Mouse (Mus musculus) stomach, embryonic 16.5 days (tissue): ENCODE data around the gene Rassf3. TPM values are rescaled to one million over a fixed set of nuclear protein-coding genes. Genes with fewer than 3 reads are reported as not detected.

Source experiments
- ATAC-seq: fragments of 200-750 bp; cut with Nextera tagmentation; 2 replicates; pipeline ENCODE4 v1.8.0; 2017; ENCODE audit warnings: moderate number of reproducible peaks, moderate TSS enrichment; ENCODE audit not compliant: insufficient read depth, low FRiP score
- H3K27ac ChIP-seq: fragments of 300-500 bp; sonication (generic); 2 replicates; pipeline ENCODE4 v1.5.1; 2014; ENCODE audit warnings: low read length
- H3K27me3 ChIP-seq: fragments of 300-500 bp; sonication (generic); 2 replicates; pipeline ENCODE4 v1.6.1; 2014; ENCODE audit warnings: low read length, control low read depth, mixed read lengths; ENCODE audit not compliant: control insufficient read depth, insufficient read depth
- H3K36me3 ChIP-seq: fragments of 300-500 bp; sonication (generic); 2 replicates; pipeline ENCODE4 v1.6.1; 2014; ENCODE audit warnings: low read length; ENCODE audit not compliant: control insufficient read depth, insufficient read depth
- H3K4me1 ChIP-seq: fragments of 300-500 bp; sonication (generic); 2 replicates; pipeline ENCODE4 v1.6.1; 2014; ENCODE audit warnings: low read length, control low read depth, mixed read lengths; ENCODE audit not compliant: control insufficient read depth, insufficient read depth
- H3K4me2 ChIP-seq: fragments of 300-500 bp; sonication (generic); 2 replicates; pipeline ENCODE4 v1.6.1; 2014; ENCODE audit warnings: low read depth, low read length, mixed read lengths
- H3K4me3 ChIP-seq: fragments of 300-500 bp; sonication (generic); replicated peaks from 2 replicates; pipeline ENCODE4 v1.5.1; 2014; ENCODE audit warnings: mild to moderate bottlenecking, low read length
- H3K9ac ChIP-seq: fragments of 300-500 bp; sonication (generic); 2 replicates; pipeline ENCODE4 v1.6.1; 2014; ENCODE audit warnings: low read length
- H3K9me3 ChIP-seq: fragments of 300-500 bp; sonication (generic); replicated peaks from 2 replicates; pipeline ENCODE4 v1.6.1; 2016; ENCODE audit warnings: low read length, control low read depth; ENCODE audit not compliant: control insufficient read depth
- WGBS: fragments of 180-500 bp; shearing (Covaris S2); extraction: QIAGEN DNeasy Blood & Tissue Kit; methylation state at CpG from one replicate; pipeline ENCODE4 v1.1.7; 2014; 5-methylcytosine and 5-hydroxymethylcytosine counted together
- polyA plus RNA-seq: library from polyadenylated mRNA; unstranded; fragments of >200 nt; fragmentation: Nextera tagmentation; extraction: Ambion mirVana; gene quantifications from 2 replicates; pipeline ENCODE4 v1.2.1, GENCODE M21; 2015

Rassf3 gene
- polyA plus RNA-seq, 1 experiment from 2014 or later: 22.0 TPM

DNA sequence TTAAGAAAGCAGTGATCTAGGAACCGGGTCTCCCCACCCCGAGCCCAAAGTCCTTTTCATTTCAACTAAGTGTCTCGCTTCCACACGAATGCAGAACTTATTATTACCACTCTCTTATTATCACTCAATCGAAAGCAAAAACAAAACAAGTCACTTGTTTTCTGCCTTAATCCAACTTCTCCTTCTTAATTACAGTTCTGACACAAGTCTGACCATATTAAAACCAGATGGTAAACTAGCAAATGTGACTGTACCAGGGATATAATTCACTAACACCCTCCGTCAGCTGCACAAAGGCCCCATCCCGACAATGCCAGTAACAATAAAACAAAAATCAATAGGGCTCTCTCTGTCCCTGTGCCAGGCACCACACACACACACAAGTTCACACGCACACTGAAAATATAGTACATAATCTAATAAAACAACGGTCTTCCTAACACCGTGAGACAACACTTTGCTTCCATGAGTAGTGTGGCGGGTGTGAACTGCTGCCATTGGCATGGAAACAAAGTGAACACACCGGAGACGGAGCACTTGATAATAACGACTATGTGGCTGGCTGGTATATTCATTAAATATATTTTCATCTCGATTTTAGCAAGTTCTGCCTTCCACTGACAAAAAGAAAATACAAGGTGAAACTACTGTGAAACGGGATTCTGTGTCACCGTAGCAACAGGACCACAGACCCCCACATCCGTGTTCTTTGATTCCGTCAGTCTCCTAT is 16.9 kb downstream of the Rassf3 start:
- Histone ChIP-seq H3K9ac (no peak overlapping the region), H3K4me2 (no peak overlapping the region), H3K4me1 (peaks cover 35% of the 10 kb centered on the region), H3K36me3 (no peaks in the 10 kb centered on the region; the same call in 1 of the 2 replicates), H3K9me3 (no peaks in the 10 kb centered on the region), H3K27ac (no peak overlapping the region), H3K27me3 (no peaks in the 10 kb centered on the region), H3K4me3 (no peak overlapping the region)
- 74% methylated on average over 19 of the region's 19 CpGs for WGBS
- ATAC-seq: no peak

DNA sequence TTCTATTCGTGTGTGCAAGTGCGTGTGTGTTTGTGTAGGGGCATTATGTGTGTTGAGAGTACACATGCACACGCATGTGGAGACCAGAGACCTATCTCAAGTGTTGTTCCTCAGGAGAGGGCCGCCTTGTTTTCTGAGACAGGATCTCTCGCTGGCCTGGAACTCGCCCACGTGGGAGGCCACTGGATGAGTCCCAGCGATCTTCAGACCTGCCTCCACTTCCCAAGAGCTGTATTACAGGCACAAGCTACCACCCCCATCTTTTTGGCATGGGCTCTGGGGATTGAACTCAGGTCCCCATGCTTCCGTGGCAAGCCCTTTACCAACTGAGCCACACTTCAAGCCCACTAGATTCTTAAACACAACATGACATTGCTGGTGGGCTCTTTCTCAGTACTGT is 17.7 kb downstream of the Rassf3 start:
- no peak for ATAC-seq
- Histone ChIP-seq H3K4me1 (peaks cover 35% of the 10 kb centered on the region), H3K4me3 (no peak overlapping the region), H3K27ac (no peak overlapping the region), H3K27me3 (no peaks in the 10 kb centered on the region), H3K9ac (no peak overlapping the region), H3K9me3 (no peaks in the 10 kb centered on the region), H3K4me2 (no peak overlapping the region), H3K36me3 (no peaks in the 10 kb centered on the region; the same call in 1 of the 2 replicates)
- WGBS: 81% methylated on average over 9 of the region's 9 CpGs

DNA sequence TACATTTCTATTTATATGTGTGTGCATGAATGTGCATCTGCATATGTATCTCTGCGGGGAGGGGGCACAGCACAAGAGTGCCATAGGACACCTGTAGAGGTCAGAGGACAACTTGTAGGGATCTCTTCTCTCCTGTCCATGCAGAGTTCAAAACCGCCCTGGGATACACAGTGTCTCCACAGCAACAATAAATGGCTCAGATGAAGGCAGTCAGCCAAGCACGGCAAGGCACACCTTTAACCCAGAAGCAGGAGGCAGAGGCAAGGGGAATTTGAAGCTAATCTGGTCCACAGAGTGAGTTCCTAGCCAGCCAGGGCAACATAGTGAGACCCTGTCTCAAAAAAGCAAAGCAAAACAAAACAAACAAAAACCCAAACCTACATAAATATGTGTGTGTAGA is 18.8 kb downstream of the Rassf3 start:
- H3K27me3 ChIP-seq: no peaks in the 10 kb centered on the region
- WGBS: 76% methylated on average over 3 of the region's 3 CpGs

DNA sequence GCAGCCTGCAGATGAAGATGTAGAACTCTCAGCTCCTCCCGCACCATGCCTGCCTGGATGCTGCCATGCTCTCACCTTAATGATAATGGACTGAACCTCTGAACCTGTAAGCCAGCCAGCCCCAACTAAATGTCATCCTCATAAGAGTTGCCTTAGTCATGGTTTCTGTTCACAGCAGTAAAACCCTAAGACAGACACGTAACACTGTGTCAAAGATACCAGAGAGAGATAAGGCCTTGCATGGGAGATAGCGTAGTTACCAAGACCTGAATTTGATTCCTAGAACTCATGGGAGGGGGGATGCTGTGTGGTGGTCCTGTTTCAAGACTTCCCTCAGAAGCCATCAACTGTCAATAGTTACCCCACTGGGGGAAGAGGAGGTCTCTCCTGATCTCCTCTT is 20.6 kb downstream of the Rassf3 start:
- no peak overlapping the region for H3K4me3 ChIP-seq
- H3K4me1 ChIP-seq: peaks cover 19% of the 10 kb centered on the region
- H3K9me3 ChIP-seq: no peaks in the 10 kb centered on the region
- no peak overlapping the region for H3K4me2 ChIP-seq
- ATAC-seq: no peak
- no peaks in the 10 kb centered on the region; the same call in 1 of the 2 replicates for H3K36me3 ChIP-seq
- WGBS: 86% methylated on average over 3 of the region's 3 CpGs
- no peaks in the 10 kb centered on the region for H3K27me3 ChIP-seq
- H3K27ac ChIP-seq: no peak overlapping the region
- H3K9ac ChIP-seq: no peak overlapping the region

More for the DNA sequence above, 18.8 kb downstream of the Rassf3 start:
- Histone ChIP-seq H3K36me3 (no peaks in the 10 kb centered on the region; the same call in 1 of the 2 replicates), H3K9ac (no peak overlapping the region), H3K9me3 (no peaks in the 10 kb centered on the region), H3K4me1 (peaks cover 32% of the 10 kb centered on the region), H3K4me2 (no peak overlapping the region), H3K4me3 (no peak overlapping the region), H3K27ac (no peak overlapping the region)
- ATAC-seq: no peak

DNA sequence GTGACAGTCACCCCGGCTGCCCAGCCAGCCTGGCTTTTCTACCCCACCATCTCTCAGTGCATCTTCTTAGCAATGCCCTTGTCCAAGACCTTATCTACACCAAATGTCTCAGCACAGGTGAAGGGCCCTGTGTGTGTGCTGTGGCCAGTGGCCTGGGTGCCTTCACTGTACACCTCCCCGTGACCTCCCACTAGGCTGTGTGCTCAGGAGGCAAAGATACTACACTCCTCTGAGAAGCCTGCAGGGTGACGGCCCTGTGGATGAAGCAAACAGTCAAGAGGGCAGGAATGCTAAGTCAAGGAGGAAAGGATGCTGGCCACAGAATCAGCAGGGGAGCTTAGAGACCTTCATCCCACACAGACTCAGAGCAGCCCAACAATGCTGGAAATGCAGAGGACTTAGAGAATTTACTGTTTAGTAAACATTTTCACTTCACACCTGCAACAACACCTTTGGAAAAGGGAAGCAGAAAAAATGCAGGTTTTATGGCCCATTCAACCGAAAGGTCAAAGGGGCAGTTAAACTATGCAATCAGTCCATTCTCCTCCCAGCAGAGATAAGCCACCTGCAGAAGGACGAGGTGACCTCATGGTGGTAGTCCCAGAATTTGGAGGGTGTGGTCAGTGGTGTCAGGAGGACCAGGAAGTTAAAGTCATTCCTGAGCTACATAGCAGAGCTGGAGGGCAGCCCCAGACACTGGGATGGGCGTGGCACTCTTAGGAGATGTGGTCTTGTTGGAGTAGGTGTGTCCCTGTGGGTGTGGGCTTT is 21.3 kb downstream of the Rassf3 start:
- H3K4me2 ChIP-seq: no peak overlapping the region
- 55% methylated on average over 6 of the region's 6 CpGs for WGBS
- peaks cover 14% of the 10 kb centered on the region for H3K4me1 ChIP-seq
- H3K9ac ChIP-seq: no peak overlapping the region
- ATAC-seq: peak; percentile 68
- peak overlapping the region; percentile 13; the same call in 1 of the 2 replicates for H3K27ac ChIP-seq
- H3K36me3 ChIP-seq: no peaks in the 10 kb centered on the region; the same call in 1 of the 2 replicates
- H3K4me3 ChIP-seq: no peak overlapping the region
- no peaks in the 10 kb centered on the region for H3K9me3 ChIP-seq
- no peaks in the 10 kb centered on the region for H3K27me3 ChIP-seq

DNA sequence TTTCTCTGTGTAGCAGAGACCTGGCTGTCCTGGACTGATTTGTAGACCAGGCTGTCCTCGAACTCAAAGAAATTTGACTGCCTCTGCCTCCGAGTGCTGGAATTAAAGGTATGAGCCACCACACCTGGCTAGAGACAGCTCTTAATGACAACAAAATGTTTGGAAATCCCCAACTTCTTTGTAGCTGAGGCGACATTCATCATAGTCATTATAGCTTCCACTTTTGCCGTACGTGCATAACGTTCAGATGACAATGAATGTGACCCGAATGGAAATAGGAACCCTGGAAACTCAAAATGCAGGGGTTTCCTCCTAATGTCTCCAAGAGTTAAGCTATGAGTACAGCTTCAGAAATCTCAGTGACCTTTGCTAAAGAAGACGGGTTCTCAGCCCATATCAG is 22.1 kb downstream of the Rassf3 start:
- no peaks in the 10 kb centered on the region for H3K27me3 ChIP-seq
- H3K4me1 ChIP-seq: peaks cover 10% of the 10 kb centered on the region; the same call in 1 of the 2 replicates
- H3K9ac ChIP-seq: no peak overlapping the region
- 61% methylated on average over 8 of the region's 8 CpGs for WGBS
- H3K36me3 ChIP-seq: no peaks in the 10 kb centered on the region; the same call in 1 of the 2 replicates
- ATAC-seq: no peak
- H3K27ac ChIP-seq: no peak overlapping the region
- no peak overlapping the region for H3K4me3 ChIP-seq
- no peaks in the 10 kb centered on the region for H3K9me3 ChIP-seq
- no peak overlapping the region for H3K4me2 ChIP-seq

DNA sequence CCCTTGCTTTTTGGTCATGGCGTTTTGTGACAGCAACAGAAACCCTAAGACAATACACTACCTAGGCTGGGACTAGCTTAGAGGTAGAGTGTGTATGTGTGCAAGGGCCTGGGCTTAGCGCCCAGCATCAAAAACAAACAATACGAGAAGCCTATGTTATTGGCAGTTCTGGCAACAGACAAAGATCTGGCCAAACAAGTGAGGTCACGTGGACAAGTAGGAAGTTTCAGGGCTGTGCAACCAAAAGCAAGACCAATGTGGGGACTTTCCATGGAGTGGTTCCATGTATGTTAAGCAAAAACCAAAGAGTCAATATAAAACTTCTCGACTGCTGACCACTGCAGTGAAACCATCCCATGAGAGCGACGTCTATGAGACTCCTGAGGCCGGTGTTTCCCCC is 30.3 kb downstream of the Rassf3 start:
- no peak overlapping the region for H3K9ac ChIP-seq
- peak; percentile 56; the same call in 1 of the 2 replicates for ATAC-seq
- WGBS: 80% methylated on average over 8 of the region's 8 CpGs
- no peak overlapping the region for H3K4me3 ChIP-seq
- no peaks in the 10 kb centered on the region for H3K36me3 ChIP-seq
- no peaks in the 10 kb centered on the region for H3K9me3 ChIP-seq
- no peak overlapping the region for H3K4me2 ChIP-seq
- no peak overlapping the region for H3K27ac ChIP-seq
- H3K27me3 ChIP-seq: no peaks in the 10 kb centered on the region
- no peaks in the 10 kb centered on the region; the same call in 1 of the 2 replicates for H3K4me1 ChIP-seq

DNA sequence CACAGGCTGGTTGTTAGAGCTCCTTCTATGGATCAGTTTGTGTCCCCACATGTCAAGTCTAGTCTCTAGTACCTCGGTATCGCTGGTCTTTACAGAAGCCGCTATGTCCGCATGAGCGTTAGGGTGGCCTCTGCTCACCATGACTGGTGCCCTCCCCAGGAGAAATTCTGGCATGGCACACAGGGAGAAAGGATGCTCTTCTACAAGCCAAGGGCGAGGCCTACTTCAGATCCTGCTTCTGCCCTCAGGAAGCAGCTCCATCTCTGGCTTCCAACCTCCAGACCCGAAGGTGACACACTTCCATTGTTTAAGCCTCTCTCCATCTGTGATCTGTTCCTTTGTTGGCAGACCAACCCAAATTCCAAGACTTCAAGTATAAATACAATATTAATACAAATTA is 31.9 kb downstream of the Rassf3 start:
- Histone ChIP-seq H3K9ac (no peak overlapping the region), H3K27ac (no peak overlapping the region), H3K4me1 (no peaks in the 10 kb centered on the region; the same call in 1 of the 2 replicates), H3K9me3 (no peaks in the 10 kb centered on the region), H3K4me2 (no peak overlapping the region), H3K36me3 (no peaks in the 10 kb centered on the region), H3K27me3 (no peaks in the 10 kb centered on the region), H3K4me3 (no peak overlapping the region)
- ATAC-seq: no peak
- 83% methylated on average over 7 of the region's 7 CpGs for WGBS

DNA sequence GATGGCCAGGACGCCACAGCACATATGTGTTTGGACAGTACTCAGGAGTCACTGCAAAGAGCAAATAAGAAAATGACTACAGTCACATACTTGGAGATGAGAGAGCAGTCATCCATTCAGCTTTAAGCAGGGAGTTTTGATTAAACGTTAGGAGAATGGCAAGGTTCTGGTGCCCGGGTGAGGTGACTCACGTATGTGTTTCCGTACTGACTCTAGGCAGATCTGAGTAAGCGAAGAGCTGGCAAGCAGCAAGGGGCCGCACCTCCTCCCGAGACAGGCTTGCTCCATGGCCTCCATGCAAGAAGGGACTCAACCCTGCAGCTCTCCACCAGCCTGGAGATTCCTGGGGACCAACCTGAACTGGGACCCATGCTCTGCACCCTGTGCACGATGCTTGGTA is 32.4 kb downstream of the Rassf3 start:
- Histone ChIP-seq H3K4me3 (no peak overlapping the region), H3K4me1 (no peaks in the 10 kb centered on the region; the same call in 1 of the 2 replicates), H3K27ac (no peak overlapping the region), H3K27me3 (no peaks in the 10 kb centered on the region), H3K9ac (no peak overlapping the region), H3K4me2 (no peak overlapping the region), H3K9me3 (no peaks in the 10 kb centered on the region), H3K36me3 (no peaks in the 10 kb centered on the region)
- ATAC-seq: 0 out of 2 replicates have a peak, but pooled peaks have one; percentile 14
- whole genome bisulfite sequencing: 69% methylated on average over 9 of the region's 9 CpGs
